Mouse (Mus musculus): ENCODE results near the gene Tmem51.

DNA sequence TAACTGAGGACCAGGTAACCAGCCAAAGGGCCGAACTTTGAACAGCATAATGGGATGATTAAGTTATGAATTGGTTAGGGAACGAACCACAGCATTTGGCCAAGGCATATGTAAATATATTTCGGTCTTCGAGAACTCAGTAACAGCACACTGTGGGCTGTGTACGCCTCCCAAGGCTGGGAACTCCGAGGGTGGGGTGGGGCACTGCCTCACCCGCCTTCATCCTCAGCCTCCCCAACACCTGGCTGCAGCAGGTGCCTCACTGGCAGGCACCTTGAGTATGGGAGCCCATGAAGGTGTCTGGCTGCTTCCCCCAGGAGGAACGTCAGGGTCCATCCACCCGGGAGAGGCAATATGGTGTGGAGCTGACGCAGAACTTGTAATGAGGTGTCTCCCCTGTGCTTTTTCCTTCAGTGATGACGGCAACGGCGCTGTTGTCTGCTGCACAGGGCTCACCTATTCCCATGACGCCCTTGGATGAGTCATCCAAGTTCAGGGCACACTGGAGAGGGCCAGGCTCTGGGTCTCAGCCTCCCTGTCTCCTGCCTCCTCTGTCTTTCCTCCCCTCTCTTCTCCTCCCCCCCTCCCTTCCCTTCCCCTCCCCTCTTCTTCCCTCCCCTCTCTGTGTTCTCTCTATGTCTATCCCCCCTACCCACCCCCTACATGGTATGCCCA lies 91.4 kb downstream of the Tmem51 start:
- TF ChIP-seq CTCF (IDR thresholded peaks at IDR 0.05; ENCODE audit: low read depth, low read length) (no peak), POLR2A (IDR thresholded peaks at IDR 0.05; ENCODE audit: borderline replicate concordance, low read depth, low read length) (no peak)

Data from bone marrow macrophage, adult 2 months (primary cell).